Mouse (Mus musculus) olfactory bulb, adult 2 months (tissue): ENCODE data around the gene Cacnb1.

Experiments
- CTCF ChIP-seq: fragments of 200-500 bp; IDR thresholded peaks from 2 replicates; pipeline ENCODE4 v1.5.1; 2012; ENCODE audit warnings: low read depth, mild to moderate bottlenecking, low read length, moderate library complexity; ENCODE audit not compliant: insufficient read depth
- POLR2A ChIP-seq: fragments of 200-500 bp; IDR thresholded peaks from 2 replicates; pipeline ENCODE4 v1.6.1; 2012; ENCODE audit warnings: mild to moderate bottlenecking, low read depth, low read length, moderate library complexity; ENCODE audit not compliant: insufficient read depth

DNA sequence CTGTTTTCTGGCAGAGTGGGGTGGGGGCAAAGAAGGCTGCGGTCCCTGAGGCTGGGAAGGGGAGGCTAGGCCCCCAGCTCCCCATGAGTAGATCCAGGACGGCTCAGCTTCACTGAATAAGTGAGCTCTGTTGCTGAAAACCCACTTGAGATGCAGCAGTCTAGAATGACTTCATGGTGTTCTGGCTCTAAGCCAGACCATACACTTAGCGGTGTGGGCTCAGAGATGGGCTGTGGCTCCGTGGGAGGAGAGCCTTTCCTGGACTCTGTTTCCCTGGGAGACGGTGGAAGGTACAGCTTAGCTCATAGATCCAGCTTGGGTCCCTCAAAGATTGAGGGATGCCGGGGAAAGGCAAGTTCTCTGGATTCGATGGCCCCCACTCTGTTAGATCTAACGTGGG lies 18.7 kb downstream of the Cacnb1 start:
- TF ChIP-seq CTCF, result no peak
- no peak for TF ChIP-seq POLR2A
